Mouse (Mus musculus): Measurements from ENCODE around the gene H2-DMb2. TPM values are rescaled to one million over a fixed set of nuclear protein-coding genes. Genes with fewer than 3 reads are reported as not detected.

H2-DMb2 gene
- total and polyA plus RNA-seq, 3 experiments: 0.77 to 1.5 TPM; not detected in 1

DNA sequence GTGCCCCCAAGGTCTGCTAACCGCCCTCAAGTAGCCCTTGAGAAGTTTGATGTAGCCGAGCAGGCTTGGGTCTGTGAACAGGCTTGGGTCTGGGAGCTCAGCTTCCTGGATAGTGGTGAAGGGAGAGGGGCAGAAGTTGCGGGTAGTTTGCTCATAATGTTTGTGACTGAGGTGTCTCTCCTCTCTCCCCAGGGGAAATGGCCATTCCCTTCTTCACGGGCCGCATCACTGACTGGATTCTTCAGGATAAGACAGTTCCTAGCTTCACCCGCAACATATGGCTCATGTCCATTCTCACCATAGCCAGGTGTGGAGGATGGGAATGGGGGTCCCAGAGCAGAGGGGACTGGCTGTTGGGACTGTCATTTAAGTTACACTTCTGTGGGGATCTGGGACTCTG is 45.9 kb downstream of the H2-DMb2 start:
- peak overlapping the region in 1 of 2 experiments; percentile 42; a peak in 2 of 4 replicates for H3K4me3 ChIP-seq (ENCODE audit: control insufficient read depth in 1 of 2, insufficient read depth in 1 of 2, low read depth in 2 of 2, low read length in 2 of 2)

DNA sequence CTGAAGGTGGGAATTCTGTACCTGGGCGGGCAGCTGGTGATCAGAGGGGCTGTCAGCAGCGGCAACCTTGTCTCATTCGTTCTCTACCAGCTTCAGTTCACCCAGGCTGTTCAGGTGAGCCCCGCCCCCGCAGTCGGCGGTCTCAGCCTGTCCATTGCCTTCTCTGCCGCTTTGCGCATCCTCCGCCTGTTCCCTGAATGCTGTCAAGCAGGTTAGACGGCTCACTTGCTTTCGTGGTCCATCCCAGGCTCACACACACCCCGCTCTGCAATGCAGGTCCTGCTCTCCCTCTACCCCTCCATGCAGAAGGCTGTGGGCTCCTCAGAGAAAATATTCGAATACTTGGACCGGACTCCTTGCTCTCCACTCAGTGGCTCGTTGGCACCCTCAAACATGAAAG is 49.7 kb downstream of the H2-DMb2 start:
- DNase-seq (ENCODE audit: low read depth, low spot score): no peak
- Histone ChIP-seq H3K9me3 (replicated peaks; ENCODE audit: insufficient read depth, low read length) (no peaks in the 10 kb centered on the region), H3K4me3 (ENCODE audit: control insufficient read depth in 1 of 2, insufficient read depth in 1 of 2, low read depth in 2 of 2, low read length in 2 of 2) (no peak overlapping the region), H3K79me2 (ENCODE audit: control insufficient read depth, insufficient read depth, low read length, poor library complexity) (peaks cover 7% of the 10 kb centered on the region), H3K27ac (ENCODE audit: control insufficient read depth, low read depth, low read length) (no peak overlapping the region), H3K9ac (ENCODE audit: control insufficient read depth, low read depth, low read length, poor library complexity, severe bottlenecking) (no peak overlapping the region), H3K4me1 (ENCODE audit: control insufficient read depth in 1 of 2, insufficient read depth in 2 of 2, low read length in 2 of 2) (peaks cover 8 to 11% of the 10 kb centered on the region in 2 experiments; a peak in 3 of 4 replicates), H3K36me3 (ENCODE audit: control insufficient read depth in 1 of 2, insufficient read depth in 2 of 2, low read length in 2 of 2) (peaks cover 0 to 3% of the 10 kb centered on the region in 2 experiments; a peak in 2 of 4 replicates), H3K27me3 (ENCODE audit: control insufficient read depth in 1 of 2, insufficient read depth in 2 of 2, low read length in 2 of 2) (no peaks in the 10 kb centered on the region)
- no peak for TF ChIP-seq TAL1 (IDR thresholded peaks at IDR 0.05; ENCODE audit: low read length)
- TF ChIP-seq CHD2 (IDR thresholded peaks at IDR 0.05; ENCODE audit: low read length): no peak
- TF ChIP-seq UBTF (IDR thresholded peaks at IDR 0.05; ENCODE audit: borderline replicate concordance, insufficient read depth, low read depth, low read length): no peak
- no peak for TF ChIP-seq MXI1 (IDR thresholded peaks at IDR 0.05; ENCODE audit: low read depth, low read length)
- no peak for TF ChIP-seq POLR2A (IDR thresholded peaks at IDR 0.05; ENCODE audit: control insufficient read depth in 1 of 2, insufficient read depth in 1 of 2, low read depth in 1 of 2, low read length in 2 of 2, poor library complexity in 1 of 2)
- no peak for TF ChIP-seq ZKSCAN1 (IDR thresholded peaks at IDR 0.05; ENCODE audit: low read depth, low read length)
- TF ChIP-seq MAFK (IDR thresholded peaks at IDR 0.05; ENCODE audit: borderline replicate concordance, low read depth, low read length): no peak
- TF ChIP-seq E2F4 (IDR thresholded peaks at IDR 0.05; ENCODE audit: borderline replicate concordance, low read depth, low read length): no peak

More for the DNA sequence above, 45.9 kb downstream of the H2-DMb2 start:
- Histone ChIP-seq H3K27ac (ENCODE audit: control insufficient read depth, low read depth, low read length) (no peak overlapping the region), H3K79me2 (ENCODE audit: control insufficient read depth, insufficient read depth, low read length, poor library complexity) (peaks cover 10% of the 10 kb centered on the region), H3K9ac (ENCODE audit: control insufficient read depth, low read depth, low read length, poor library complexity, severe bottlenecking) (no peak overlapping the region), H3K36me3 (ENCODE audit: control insufficient read depth in 1 of 2, insufficient read depth in 2 of 2, low read length in 2 of 2) (peaks cover 0 to 7% of the 10 kb centered on the region in 2 experiments; a peak in 3 of 4 replicates), H3K4me1 (ENCODE audit: control insufficient read depth in 1 of 2, insufficient read depth in 2 of 2, low read length in 2 of 2) (peaks cover 13 to 23% of the 10 kb centered on the region in 2 experiments), H3K27me3 (ENCODE audit: control insufficient read depth in 1 of 2, insufficient read depth in 2 of 2, low read length in 2 of 2) (no peaks in the 10 kb centered on the region), H3K9me3 (replicated peaks; ENCODE audit: insufficient read depth, low read length) (no peaks in the 10 kb centered on the region)
- no peak for TF ChIP-seq ZC3H11A (IDR thresholded peaks at IDR 0.05; ENCODE audit: low read depth, low read length)
- no peak for TF ChIP-seq RAD21 (IDR thresholded peaks at IDR 0.05; ENCODE audit: low read depth, low read length)
- TF ChIP-seq EP300 (IDR thresholded peaks at IDR 0.05; ENCODE audit: low read depth in 1 of 2, low read length in 2 of 2): no peak
- no peak for TF ChIP-seq CTCF (IDR thresholded peaks at IDR 0.05 in 2 of 3, conservative IDR thresholded peaks at IDR 0.05 in 1 of 3; ENCODE audit: control insufficient read depth in 1 of 3, insufficient read depth in 1 of 3, low read depth in 2 of 3, low read length in 3 of 3, poor library complexity in 1 of 3, severe bottlenecking in 1 of 3)
- TF ChIP-seq POLR2A (IDR thresholded peaks at IDR 0.05; ENCODE audit: control insufficient read depth in 1 of 2, insufficient read depth in 1 of 2, low read depth in 1 of 2, low read length in 2 of 2, poor library complexity in 1 of 2): no peak
- no peak for TF ChIP-seq SMC3 (IDR thresholded peaks at IDR 0.05; ENCODE audit: low read depth, low read length)
- no peak for TF ChIP-seq BHLHE40 (IDR thresholded peaks at IDR 0.05; ENCODE audit: borderline replicate concordance, low read depth, low read length)
- TF ChIP-seq MAFK (IDR thresholded peaks at IDR 0.05; ENCODE audit: borderline replicate concordance, low read depth, low read length): no peak
- no peak for TF ChIP-seq SIN3A (IDR thresholded peaks at IDR 0.05; ENCODE audit: low read length)
- no peak for TF ChIP-seq TAL1 (IDR thresholded peaks at IDR 0.05; ENCODE audit: low read length)
- no peak for TF ChIP-seq MAX (IDR thresholded peaks at IDR 0.05; ENCODE audit: low read length)
- TF ChIP-seq POLR2AphosphoS5 (IDR thresholded peaks at IDR 0.05; ENCODE audit: borderline replicate concordance, low read depth, low read length): no peak
- no peak for TF ChIP-seq UBTF (IDR thresholded peaks at IDR 0.05; ENCODE audit: borderline replicate concordance, insufficient read depth, low read depth, low read length)
- no peak for TF ChIP-seq MYB (IDR thresholded peaks at IDR 0.05; ENCODE audit: low read depth, low read length)
- no peak for TF ChIP-seq USF1 (IDR thresholded peaks at IDR 0.05; ENCODE audit: low read depth, low read length)
- TF ChIP-seq ZNF384 (IDR thresholded peaks at IDR 0.05; ENCODE audit: low read depth, low read length): no peak
- no peak for TF ChIP-seq CHD1 (IDR thresholded peaks at IDR 0.05; ENCODE audit: low read depth, low read length)
- no peak for DNase-seq (ENCODE audit: low read depth, low spot score)
